Mouse (Mus musculus) kidney, postnatal 10 days (tissue): ENCODE measurements around the gene Map2k3.
A peak's percentile ranks its signal among the peaks of the same experiment; 100 is the strongest.

ENCODE experiments used
- DNase-seq: peaks from one replicate; pipeline ENCODE4 v3.0.0; 2021; ENCODE audit warnings: mixed read lengths

The Map2k3 gene

GRCm38 (mm10) chr11:60962709-60963108 lies 30.9 kb downstream of the Map2k3 start:
- DNase-seq: no peak

- DNase-seq: no peak
Observed at GRCm38 (mm10) chr11:60966974-60967373, 35.1 kb downstream of the Map2k3 start.

DNA sequence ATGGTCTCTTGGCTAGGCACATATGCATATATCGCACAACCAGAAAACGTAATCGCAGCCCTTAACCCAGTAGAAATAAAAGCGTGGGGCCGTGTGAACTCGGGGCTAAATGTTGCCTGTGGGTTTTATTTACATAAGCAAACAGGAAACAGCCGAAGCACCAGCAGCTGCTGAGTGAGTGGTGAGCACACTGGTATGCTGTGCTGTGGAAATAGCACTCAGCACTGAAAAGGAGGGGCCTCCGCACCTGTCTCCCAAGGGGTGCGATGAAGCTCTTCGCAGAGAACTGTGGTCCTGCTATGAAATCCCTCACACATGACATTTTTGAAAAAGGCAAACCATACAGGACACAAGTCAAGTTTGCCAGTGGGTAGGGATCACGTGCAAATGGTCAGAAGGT lies 43.3 kb downstream of the Map2k3 start:
- DNase-seq: no peak

DNA sequence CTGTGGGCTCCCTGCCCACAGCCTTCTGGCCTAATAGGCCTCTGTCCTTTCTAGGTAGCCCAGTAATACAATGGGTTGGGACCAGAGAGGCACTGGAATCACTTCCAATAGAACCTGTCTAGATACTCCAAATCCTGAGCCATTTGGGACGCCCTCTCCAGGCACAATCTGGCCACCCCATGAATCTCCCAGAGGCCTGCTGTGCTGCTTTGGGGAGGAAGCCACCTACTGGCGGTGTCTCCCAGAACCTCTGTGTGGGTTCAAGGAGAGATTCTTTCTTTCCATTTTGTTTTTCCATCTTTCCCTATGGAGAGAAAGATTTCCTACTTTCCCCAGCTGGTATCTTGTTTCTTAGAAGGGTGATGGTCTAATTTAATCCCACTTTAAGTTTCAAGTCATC lies 44.4 kb downstream of the Map2k3 start:
- DNase-seq: no peak

DNA sequence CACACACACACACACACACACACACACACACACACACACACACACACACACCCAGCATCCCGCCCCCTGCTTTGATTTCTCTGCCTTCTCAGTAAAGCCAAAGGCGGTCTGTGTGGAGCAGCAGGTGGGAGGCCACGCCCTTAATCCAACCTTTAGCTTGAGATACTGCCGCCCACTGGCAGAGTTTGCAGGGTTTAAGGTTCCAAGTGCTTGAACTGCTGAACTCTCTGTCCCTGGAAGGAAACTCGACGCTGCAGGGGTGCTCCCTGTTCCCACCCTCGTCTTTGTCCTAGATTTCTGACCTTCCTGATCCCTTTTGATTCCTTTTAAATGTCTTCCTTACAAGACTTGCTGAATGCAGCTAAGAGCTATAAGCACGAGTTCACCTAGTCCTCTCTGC lies 44.9 kb downstream of the Map2k3 start:
- DNase-seq: peak; percentile 70

GRCm38 (mm10) chr11:60977153-60977552 lies 45.3 kb downstream of the Map2k3 start:
- no peak for DNase-seq

DNA sequence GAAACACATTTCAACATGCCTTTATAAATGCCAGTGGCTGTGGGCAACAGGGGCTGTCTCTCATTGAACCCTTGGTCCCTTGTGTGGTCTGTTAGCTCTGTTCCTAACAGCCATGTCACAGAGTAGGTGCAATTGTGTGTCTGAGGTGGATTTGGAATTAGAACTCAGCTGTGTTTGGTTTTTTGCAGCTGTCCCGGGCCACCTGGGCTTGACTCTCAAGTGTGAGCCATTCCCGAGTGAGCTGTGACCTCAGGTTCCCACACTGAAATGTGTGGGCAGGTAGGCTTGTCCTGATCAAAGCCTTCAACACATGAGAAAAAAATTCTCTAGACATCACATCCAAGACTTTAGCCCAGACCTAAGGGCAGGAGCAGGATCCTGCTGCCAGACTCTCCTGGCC lies 46.8 kb downstream of the Map2k3 start:
- no peak for DNase-seq

GRCm38 (mm10) chr11:60979788-60980187 lies 48.0 kb downstream of the Map2k3 start:
- no peak for DNase-seq

- no peak for DNase-seq
Observed at GRCm38 (mm10) chr11:60981693-60982486, 50.1 kb downstream of the Map2k3 start.

DNA sequence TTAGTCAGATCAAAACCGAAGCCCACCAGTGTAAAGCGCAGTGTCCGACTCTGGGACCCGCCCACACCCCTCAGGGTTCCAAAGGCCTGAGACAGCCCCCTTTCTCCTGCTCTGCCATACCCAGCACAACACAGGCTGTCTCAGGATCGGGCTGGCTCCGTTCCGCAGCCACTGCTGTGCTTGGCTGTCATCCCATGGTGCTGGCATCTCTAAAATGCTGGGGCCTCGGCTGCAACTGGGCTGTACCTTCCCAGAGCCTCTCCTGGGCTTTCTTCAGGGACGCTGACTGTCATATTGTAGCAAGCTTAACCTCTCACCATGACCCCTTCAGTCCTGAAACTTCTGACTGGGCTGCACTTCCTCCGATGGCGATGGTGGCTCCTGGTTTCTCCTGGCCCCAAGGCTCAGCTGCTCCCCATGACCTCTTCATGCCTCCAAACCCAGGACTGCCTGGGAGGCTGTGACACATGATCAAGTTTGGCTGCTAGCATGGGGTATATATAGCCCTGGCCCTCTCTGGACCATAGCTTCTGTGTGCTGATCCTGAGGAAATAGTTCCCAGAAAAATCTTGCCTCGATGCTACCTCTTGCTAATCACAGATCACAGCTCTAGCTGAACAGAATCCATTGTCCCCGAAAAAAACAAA lies 53.2 kb downstream of the Map2k3 start:
- no peak for DNase-seq

DNA sequence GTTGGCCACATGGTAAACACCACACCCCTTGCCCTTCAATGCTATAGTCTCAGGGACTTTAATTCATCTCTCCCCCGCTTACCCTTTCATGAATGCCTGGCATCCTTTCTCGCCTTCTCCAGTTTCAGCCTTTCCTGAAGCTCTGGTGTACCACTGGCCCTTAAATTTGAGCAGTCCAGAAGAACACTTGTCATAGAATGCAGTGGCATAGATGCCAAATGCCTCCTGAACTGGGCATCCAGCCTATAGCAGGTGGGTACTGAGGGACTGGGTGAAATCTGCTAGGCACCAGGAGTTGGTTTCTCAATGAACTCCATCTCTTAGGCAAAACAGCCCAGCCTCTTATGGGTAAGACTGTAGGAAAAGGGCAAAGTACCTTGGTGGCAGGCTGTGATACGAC lies 58.6 kb downstream of the Map2k3 start:
- DNase-seq: no peak
